Mouse (Mus musculus) small intestine, adult 2 months (tissue): ENCODE results near the gene Aldh16a1. TPM values are rescaled to one million over a fixed set of nuclear protein-coding genes. Genes with fewer than 3 reads are reported as not detected.
A peak's percentile ranks its signal among the peaks of the same experiment; 100 is the strongest.

Experiments used
- H3K27ac ChIP-seq: fragments of 200-500 bp; 2 replicates; pipeline ENCODE4 v1.5.1; 2012; ENCODE audit warnings: low read depth, low read length, control low read depth, inconsistent platforms; ENCODE audit not compliant: insufficient read depth
- H3K27me3 ChIP-seq: fragments of 200-500 bp; 2 replicates; pipeline ENCODE4 v1.6.1; 2012; ENCODE audit warnings: mild to moderate bottlenecking, moderate library complexity, low read length, inconsistent platforms; ENCODE audit not compliant: control insufficient read depth, insufficient read depth
- H3K36me3 ChIP-seq: fragments of 200-500 bp; 2 replicates; pipeline ENCODE4 v1.6.1; 2012; ENCODE audit warnings: mild to moderate bottlenecking, low read length, control low read depth, inconsistent platforms; ENCODE audit not compliant: control insufficient read depth, insufficient read depth
- H3K4me1 ChIP-seq: fragments of 200-500 bp; 2 replicates; pipeline ENCODE4 v1.6.1; 2012; ENCODE audit warnings: low read length, inconsistent platforms, mixed read lengths; ENCODE audit not compliant: control insufficient read depth, insufficient read depth, insufficient read length
- H3K4me3 ChIP-seq: fragments of 200-500 bp; 2 replicates; pipeline ENCODE4 v1.5.1; 2012; ENCODE audit warnings: low read depth, mild to moderate bottlenecking, control low read depth, inconsistent platforms, low read length, moderate library complexity
- CTCF ChIP-seq: fragments of 200-500 bp; IDR thresholded peaks from 2 replicates; pipeline ENCODE4 v1.5.1; 2012; ENCODE audit warnings: low read depth, mild to moderate bottlenecking, control low read depth, inconsistent platforms, low read length, moderate library complexity, mixed read lengths; ENCODE audit not compliant: insufficient replicate concordance, insufficient read length; ENCODE audit errors: extremely low read depth
- POLR2A ChIP-seq: fragments of 200-500 bp; IDR thresholded peaks from 2 replicates; pipeline ENCODE4 v1.6.1; 2012; ENCODE audit warnings: low read depth, mild to moderate bottlenecking, control low read depth, inconsistent platforms, low read length, moderate library complexity
- WGBS: fragments of 180-500 bp; shearing (Covaris S2); methylation state at CpG from one replicate; pipeline ENCODE4 v1.1.7; 2018; 5-methylcytosine and 5-hydroxymethylcytosine counted together
- polyA plus RNA-seq: library from polyadenylated mRNA; depleted of rRNA; stranded (reverse); fragments of >200 nt; gene quantifications from 2 replicates; pipeline ENCODE4 v1.2.3, GENCODE M21; 2012

The Aldh16a1 gene
- polyA plus RNA-seq, 1 experiment = 253 TPM

DNA sequence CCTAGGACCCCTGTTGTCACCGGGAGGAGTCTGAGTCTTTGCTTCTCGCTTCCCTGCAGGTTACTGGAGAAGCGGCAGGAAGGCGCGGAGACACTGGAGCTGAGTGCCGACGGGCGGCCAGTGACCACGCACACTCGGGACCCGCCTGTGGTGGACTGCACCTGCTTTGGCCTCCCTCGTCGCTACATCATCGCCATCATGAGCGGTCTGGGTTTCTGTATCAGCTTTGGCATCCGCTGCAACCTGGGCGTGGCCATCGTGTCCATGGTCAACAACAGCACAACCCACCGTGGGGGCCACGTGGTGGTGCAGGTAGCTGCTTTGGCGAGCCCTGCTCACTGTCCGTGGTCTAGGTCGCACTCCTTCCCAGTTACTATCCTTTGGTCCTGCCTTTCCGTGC lies 14.3 kb upstream of the Aldh16a1 start:
- Histone ChIP-seq H3K27me3 (peaks cover 65% of the 10 kb centered on the region), H3K4me3 (no peak overlapping the region), H3K27ac (no peak overlapping the region), H3K4me1 (0 out of 2 replicates have a peak, but pooled peaks cover 3% of the 10 kb centered on the region), H3K36me3 (no peaks in the 10 kb centered on the region)
- 12% methylated on average over 24 of the region's 24 CpGs for WGBS
- no peak for TF ChIP-seq CTCF
- TF ChIP-seq POLR2A = no peak

- H3K27ac ChIP-seq = no peak overlapping the region
- no peak overlapping the region for H3K4me3 ChIP-seq
- 0 out of 2 replicates have a peak, but pooled peaks cover 3% of the 10 kb centered on the region for H3K4me1 ChIP-seq
- peaks cover 65% of the 10 kb centered on the region for H3K27me3 ChIP-seq
- 9% methylated on average over 19 of the region's 19 CpGs for WGBS
- H3K36me3 ChIP-seq = no peaks in the 10 kb centered on the region
- no peak for TF ChIP-seq POLR2A
- TF ChIP-seq CTCF = no peak
These were observed 13.5 kb upstream of the Aldh16a1 start for GRCm38 (mm10) chr7:45167761-45168445.

GRCm38 (mm10) chr7:45166950-45167401 lies 12.6 kb upstream of the Aldh16a1 start:
- Histone ChIP-seq H3K4me1 (peaks cover 3% of the 10 kb centered on the region; the same call in 1 of the 2 replicates), H3K4me3 (no peak overlapping the region), H3K36me3 (no peaks in the 10 kb centered on the region), H3K27me3 (peaks cover 62% of the 10 kb centered on the region), H3K27ac (no peak overlapping the region)
- WGBS = 32% methylated on average over 10 of the region's 10 CpGs
- TF ChIP-seq CTCF (no peak), POLR2A (no peak)

DNA sequence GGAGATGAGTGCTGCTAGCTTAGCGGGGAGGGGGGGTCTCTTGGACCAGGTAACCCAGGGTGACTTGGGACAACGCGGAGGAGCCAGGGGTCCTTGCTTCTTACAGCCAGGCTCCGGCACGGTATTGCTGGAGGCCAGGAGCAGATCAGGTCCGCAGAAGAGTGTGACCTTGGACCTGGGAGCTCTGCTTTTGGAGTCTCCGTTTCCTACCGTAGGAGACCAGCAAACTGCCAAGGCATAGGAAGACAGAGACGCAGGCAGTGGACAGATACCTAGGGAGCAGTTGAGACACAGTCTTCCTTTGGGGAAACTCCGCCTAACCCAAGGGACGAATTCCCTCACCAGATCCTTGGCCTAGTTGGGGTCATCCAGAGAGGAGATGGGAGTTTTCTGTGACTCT lies 11.3 kb upstream of the Aldh16a1 start:
- Histone ChIP-seq H3K27ac (no peak overlapping the region), H3K27me3 (peaks cover 62% of the 10 kb centered on the region), H3K36me3 (no peaks in the 10 kb centered on the region), H3K4me3 (no peak overlapping the region), H3K4me1 (peaks cover 3% of the 10 kb centered on the region; the same call in 1 of the 2 replicates)
- WGBS = 62% methylated on average over 11 of the region's 11 CpGs
- TF ChIP-seq CTCF (no peak), POLR2A (no peak)

GRCm38 (mm10) chr7:45164833-45165232 lies 10.4 kb upstream of the Aldh16a1 start:
- Histone ChIP-seq H3K36me3 (no peaks in the 10 kb centered on the region), H3K4me1 (peaks cover 3% of the 10 kb centered on the region; the same call in 1 of the 2 replicates), H3K27ac (no peak overlapping the region), H3K27me3 (peaks cover 56% of the 10 kb centered on the region), H3K4me3 (no peak overlapping the region)
- no peak for TF ChIP-seq CTCF
- no peak for TF ChIP-seq POLR2A
- WGBS = 66% methylated on average over 5 of the region's 5 CpGs

- H3K4me3 ChIP-seq = peak within 1 kb of the TSS; percentile 38
- H3K36me3 ChIP-seq = 0 out of 2 replicates have a peak, but pooled peaks cover 1% of the 10 kb centered on the region
- no peak for TF ChIP-seq CTCF
- no peak for TF ChIP-seq POLR2A
- 3% methylated on average over 40 of the region's 41 CpGs for WGBS
- peaks cover 3% of the 10 kb centered on the region; the same call in 1 of the 2 replicates for H3K4me1 ChIP-seq
- peaks cover 50% of the 10 kb centered on the region for H3K27me3 ChIP-seq
- H3K27ac ChIP-seq = no peak within 1 kb of the TSS
These were observed 9.5 kb upstream of the Aldh16a1 start, which contains the start of gene Slc17a7 for GRCm38 (mm10) chr7:45163735-45164490. TSS of gene Slc17a7 (plus strand) at chr7:45163949.
